Mouse (Mus musculus) gastrocnemius, adult 18-20 months (tissue): ENCODE measurements around the gene Spop. TPM values are rescaled to one million over a fixed set of nuclear protein-coding genes. Genes with fewer than 3 reads are reported as not detected.
"Not testable (repeated sequence)": the region's sequence is repeated elsewhere in the genome, so short reads cannot be mapped to it uniquely, and the experiment has no call there.

Experiments
- DNase-seq: peaks from one replicate; pipeline ENCODE4 v3.0.0; 2021; ENCODE audit warnings: low spot score
- total RNA-seq, 2 experiments: library from RNA; stranded (reverse); gene quantifications; 2 replicates each; pipeline ENCODE4 v1.2.3; 2021

Gene Spop
- total RNA-seq, 2 experiments from 2014 or later: 162 to 171 TPM

GRCm38 (mm10) chr11:95390420-95390819 is 23.5 kb upstream of the Spop start:
- no peak for DNase-seq

- no peak for DNase-seq
Measured at GRCm38 (mm10) chr11:95391201-95391600, 22.7 kb upstream of the Spop start.

DNA sequence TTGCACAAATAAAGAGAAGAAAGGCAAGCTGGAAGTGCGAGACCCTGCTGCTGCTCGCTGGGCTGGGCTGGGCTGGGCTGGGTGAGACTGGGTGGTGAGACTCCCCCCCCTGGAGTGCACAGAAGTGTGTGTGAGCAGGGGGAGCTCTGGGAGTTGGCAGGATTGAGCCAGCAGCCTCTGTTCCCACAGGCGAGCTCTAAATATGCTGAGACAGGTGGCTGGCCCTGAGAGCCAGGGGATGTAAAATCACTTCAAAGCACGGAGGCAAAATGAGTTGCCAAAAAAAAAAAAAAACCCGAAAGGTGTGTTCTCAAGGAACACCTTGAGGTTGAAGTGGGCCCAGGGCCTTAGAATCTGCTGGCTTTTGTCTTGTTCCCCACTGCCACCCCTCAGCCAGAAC is 22.1 kb upstream of the Spop start:
- peak; percentile 63 for DNase-seq

DNA sequence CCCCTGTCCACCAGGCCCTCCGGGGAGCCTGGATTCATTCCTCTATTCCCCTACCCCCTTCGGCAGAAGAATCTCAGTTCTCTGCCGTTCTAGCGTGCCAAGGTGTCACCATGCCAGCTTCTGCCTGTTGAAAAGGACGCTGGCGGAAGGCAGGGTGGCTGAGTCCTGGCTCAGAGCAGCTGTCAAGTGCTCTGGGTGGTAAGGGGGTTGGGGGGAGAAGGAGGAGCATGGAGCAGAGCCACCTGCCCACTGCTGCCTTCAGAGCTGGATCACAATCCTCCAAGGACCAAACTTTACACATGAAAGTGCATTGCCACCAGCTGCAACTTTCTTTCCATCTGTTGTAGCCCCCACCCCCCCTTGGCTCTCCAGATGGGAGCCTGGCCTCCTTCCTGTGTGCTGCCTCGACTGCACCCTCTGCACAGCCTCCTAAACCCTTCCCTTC is 21.6 kb upstream of the Spop start:
- DNase-seq: peak; percentile 58

DNA sequence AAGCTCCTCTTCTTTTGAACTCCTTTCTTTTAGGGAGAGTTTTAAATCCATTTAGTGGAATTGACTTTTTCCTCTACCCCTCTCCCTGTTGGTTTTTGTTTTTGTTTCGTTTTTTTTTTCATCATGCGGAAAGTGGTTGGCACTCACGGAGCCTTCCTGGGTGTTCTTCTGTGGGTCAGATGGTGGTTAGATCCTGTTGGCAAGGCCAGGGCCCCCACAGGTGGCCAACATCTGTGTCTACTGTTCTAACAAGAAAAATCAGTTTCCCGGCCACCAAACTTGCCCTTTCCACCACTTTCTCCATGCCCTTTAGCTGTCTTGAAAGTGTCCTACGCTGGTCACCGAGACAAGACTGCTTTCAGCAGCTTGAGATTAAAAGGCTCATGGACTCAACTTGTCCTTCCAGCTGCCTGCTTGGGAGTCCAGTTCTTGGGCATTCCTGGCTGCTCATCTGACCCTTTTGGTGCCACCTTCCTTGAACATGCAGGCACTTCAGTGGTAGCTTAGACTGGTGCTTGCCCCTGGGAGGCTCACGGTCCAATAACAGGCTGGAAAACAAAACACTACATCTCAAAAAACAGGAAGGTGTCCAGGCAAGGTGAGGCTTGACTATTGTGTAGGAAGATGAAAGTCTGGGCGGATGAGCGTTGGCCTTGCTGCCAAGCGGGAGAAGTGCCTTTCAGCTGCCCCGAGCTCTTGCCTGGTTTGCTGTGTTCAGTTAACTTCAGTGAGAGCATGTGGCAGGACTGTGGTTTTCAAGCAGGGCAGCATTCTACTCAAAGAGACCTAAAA is 21.0 kb upstream of the Spop start:
- no peak for DNase-seq

- DNase-seq: no peak
Measured at GRCm38 (mm10) chr11:95393500-95393816, 20.4 kb upstream of the Spop start.

- DNase-seq: no peak
Measured at GRCm38 (mm10) chr11:95394112-95394511, 19.8 kb upstream of the Spop start.

DNA sequence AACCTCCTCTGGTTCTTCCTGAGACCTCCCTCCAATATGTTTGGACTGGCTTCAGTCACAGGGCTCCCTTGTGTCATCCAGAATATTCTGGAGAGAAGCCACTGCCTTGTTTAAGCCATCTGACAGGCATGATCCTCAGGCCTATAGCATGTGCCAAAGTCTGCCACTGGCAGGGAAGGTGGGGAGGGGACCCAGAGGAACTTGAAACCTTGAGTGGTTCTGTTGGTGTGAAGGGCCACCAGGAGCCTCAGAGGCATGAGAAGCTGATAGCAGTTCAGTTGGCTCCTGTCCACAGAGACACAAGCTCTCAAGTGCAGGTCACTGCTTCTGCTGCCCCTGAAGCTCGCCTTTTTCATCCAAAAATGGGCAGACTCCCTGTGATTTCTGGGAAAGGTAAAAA is 17.3 kb upstream of the Spop start:
- DNase-seq: no peak

GRCm38 (mm10) chr11:95397843-95398835 is 15.7 kb upstream of the Spop start:
- DNase-seq: peak; percentile 82

- DNase-seq: no peak
Measured at GRCm38 (mm10) chr11:95399520-95400020, 14.3 kb upstream of the Spop start.

DNA sequence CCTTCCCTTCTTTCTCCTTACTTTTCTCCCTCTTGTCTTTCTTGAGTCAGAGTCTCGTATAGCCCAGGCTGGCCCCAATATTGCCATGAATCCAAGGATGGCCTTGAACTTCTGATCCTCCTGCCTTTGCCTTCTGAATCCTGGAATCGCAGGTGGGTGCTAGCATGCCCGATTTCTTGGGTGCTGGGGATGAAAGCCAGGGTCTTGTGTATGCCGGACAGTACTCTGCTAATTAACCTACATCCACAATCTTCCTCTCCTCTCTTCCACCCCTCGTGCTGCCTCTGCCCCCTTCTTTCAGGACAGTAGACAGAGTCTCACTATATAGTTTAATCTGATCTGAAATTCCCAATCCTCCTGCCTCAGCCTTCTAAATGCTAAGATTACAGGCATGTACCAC is 12.3 kb upstream of the Spop start:
- no peak for DNase-seq

- no peak for DNase-seq
Measured at GRCm38 (mm10) chr11:95402196-95402595, 11.7 kb upstream of the Spop start.

DNA sequence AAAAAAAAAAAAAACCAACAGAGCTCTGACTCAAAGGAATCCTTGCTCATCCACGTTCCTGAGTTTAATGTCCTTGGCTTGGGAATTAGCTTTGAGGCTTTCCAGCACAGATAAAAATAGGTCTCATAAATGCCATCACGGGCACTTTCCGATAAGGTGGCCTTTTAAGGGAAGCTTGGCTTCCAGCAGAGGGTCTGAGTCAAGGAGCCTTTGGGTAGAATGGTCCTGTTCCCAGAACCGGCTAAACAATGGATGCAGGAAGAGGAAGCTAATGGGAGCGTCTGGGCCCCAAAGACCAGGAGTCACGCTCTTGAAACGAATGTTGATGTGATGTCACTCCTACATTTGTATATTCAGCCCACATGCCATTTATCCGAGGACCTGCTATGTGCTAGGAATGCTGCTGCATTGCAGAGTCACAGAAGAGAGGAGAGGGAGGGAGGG is 11.2 kb upstream of the Spop start:
- DNase-seq: peak; percentile 45

DNA sequence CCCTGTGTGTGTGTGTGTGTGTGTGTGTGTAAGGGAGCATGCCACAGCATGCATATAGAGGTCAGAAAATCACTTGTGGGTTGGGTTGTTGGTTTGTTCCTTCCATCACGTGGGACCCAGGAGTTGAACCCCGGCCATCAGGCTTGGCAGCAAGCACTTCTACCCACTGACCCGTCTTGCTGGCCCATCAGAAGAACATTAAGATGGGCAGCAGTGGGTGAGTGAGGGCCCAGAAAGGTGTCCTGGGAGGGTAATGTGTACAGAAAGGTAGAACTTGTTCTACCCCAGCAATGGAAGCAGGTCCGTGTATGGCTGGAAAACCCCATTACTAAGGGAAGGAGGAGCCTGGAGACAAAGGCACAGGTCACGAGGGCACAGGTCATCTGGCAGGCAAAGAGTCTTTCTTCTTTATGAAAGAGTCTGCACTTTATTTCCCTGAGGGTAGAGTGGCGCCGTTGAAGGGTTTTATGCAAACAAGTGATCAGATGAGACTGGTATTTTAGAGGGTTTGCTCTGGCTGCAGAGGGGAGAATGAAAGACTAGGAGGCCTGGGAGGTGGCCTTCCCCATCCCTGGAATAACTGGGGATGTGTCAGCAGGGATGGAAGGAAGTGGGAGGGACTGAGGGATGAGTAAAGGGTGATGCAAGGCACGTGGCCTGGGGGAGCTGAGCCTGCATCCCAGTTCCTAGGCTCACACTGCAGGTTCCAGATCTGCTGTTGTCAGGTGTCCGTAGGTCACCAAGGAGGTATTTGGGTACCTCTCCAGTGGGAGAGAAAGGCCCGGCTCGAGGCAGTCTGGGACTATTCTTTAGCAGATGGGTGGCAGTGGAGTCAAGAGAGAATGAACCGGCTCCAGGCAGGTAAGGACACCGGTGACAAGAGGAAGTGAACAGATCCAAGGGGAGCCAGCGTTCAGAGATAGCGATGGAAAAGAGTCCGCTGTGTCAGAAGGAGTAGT is 10.2 kb upstream of the Spop start:
- DNase-seq: no peak

GRCm38 (mm10) chr11:95405771-95406170 is 8.1 kb upstream of the Spop start:
- DNase-seq: peak; percentile 55

DNA sequence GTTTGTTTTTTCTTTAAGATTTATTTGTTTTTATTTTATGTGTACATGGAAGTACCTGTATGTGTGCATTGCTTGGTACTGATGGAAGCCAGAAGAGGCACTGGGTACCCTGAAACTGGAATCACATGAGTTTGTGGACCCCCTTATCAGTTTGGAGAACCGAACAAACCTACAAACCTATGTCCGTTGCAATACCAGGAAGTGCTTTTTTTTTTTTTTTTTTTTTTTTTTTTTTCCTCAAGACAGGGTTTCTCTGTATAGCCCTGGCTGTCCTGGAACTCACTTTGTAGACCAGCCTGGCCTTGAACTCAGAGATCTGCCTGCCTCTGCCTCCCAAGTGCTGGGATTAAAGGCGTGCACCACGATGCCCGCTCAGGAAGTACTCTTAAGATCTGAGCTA is 7.5 kb upstream of the Spop start:
- DNase-seq: not testable (repeated sequence)

DNA sequence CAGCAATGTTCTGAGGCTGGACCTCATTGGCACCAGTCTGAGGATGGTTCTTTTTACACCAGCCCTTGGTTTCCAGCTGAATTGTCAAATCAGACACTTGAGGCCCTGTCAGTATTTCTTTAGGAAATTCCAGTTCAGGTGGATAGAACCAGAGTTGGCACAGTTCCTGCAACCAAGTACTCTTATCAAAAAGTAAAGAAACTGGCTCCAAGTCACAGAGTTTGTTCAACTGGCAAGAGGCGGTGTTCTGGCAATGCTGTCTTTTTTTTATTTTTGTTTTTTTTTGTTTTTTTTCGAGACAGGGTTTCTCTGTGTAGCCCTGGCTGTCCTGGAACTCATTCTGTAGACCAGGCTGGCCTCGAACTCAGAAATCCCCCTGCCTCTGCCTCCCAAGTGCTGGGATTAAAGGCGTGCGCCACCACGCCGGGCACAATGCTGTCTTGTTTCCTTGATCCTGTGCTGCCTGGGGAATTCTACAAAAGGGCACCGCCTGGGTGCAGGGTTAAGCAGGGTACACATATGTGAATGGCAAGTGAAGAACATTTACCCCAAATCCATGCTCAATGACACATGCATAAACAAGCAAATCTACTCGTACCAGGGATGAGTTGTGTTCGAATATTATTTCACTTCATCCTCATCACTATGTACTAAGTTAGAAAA is 4.3 kb upstream of the Spop start:
- DNase-seq: no peak

DNA sequence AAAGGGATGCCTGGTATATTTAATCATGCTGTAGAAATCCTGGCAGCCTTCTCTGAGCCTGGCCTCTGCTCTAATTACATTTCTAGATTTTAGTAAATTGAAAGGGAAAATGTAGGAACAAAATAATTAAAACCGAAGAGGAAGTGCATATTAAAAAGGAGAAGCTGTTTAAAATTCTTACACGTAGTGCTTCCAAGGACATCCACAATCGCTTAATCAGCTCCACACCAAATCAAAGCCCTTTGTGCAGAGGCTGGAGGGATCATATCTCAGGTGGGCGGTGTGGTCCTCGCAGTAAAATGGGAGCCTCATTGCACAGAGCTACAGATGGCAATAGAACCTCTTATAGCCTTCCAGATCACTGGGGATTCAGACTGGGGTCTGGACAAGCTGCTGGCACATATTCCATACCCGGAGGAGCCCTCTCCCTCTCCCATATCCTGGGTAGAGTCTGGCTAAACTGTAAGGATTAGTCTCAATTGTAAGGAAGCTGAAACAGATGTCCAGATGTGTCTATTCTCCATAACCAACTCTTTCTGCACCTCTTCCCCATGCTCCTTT is 2.3 kb upstream of the Spop start:
- DNase-seq: no peak

DNA sequence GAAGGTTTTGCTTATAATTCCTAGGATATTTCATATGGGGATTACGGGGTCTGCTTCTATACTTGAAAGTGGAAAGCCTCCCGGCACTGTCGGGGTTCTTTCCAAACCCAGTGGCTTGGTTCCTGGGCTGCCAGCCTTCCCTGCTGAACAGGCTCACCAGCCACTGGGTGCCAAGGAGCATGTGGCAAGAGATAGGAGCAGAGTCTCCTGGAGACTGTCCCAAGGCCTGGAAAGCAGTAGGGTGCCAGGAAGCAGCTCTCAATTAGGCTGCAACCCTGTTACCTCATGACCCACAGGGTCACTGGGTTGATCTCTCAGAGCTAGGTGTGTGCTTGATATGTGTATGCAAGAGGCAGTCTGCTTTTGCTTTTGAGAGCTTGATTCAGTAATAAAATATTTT is 1.3 kb upstream of the Spop start:
- peak; percentile 78 for DNase-seq

- DNase-seq: peak; percentile 96
Measured at GRCm38 (mm10) chr11:95414536-95415161, 769 bp downstream of the Spop start.
